Mouse (Mus musculus) liver, postnatal 0 days (tissue): ENCODE data around the gene Tmem131. TPM values are rescaled to one million over a fixed set of nuclear protein-coding genes. Genes with fewer than 3 reads are reported as not detected.
"Not testable (repeated sequence)": the region's sequence is repeated elsewhere in the genome, so short reads cannot be mapped to it uniquely, and the experiment has no call there.

ENCODE experiments used
- ATAC-seq: fragments of 200-750 bp; cut with Nextera tagmentation; 2 replicates; pipeline ENCODE4 v1.8.0; 2017; ENCODE audit warnings: mild to moderate bottlenecking, moderate library complexity
- DNase-seq: peaks from one replicate; pipeline ENCODE4 v3.0.0-alpha.2; 2016
- H3K27ac ChIP-seq: fragments of 300-500 bp; sonication (generic); 2 replicates; pipeline ENCODE4 v1.5.1; 2014; ENCODE audit warnings: antibody characterized with exemption, moderate library complexity, mild to moderate bottlenecking, low read depth
- H3K27me3 ChIP-seq: fragments of 300-500 bp; sonication (generic); 2 replicates; pipeline ENCODE4 v1.6.1; 2014; ENCODE audit warnings: low read length, control low read depth, mixed read lengths; ENCODE audit not compliant: insufficient read depth
- H3K36me3 ChIP-seq: fragments of 300-500 bp; sonication (generic); replicated peaks from 2 replicates; pipeline ENCODE4 v1.6.1; 2014; ENCODE audit warnings: mild to moderate bottlenecking, control low read depth, low read length, moderate library complexity, mixed read lengths; ENCODE audit not compliant: insufficient read depth
- H3K4me1 ChIP-seq: fragments of 300-500 bp; sonication (generic); 2 replicates; pipeline ENCODE4 v1.6.1; 2014; ENCODE audit warnings: antibody characterized with exemption, mild to moderate bottlenecking, control low read depth; ENCODE audit not compliant: insufficient read depth
- H3K4me2 ChIP-seq: fragments of 300-500 bp; sonication (generic); 2 replicates; pipeline ENCODE4 v1.6.1; 2014; ENCODE audit warnings: low read depth, mild to moderate bottlenecking, low read length, moderate library complexity, mixed read lengths
- H3K4me3 ChIP-seq: fragments of 300-500 bp; sonication (generic); 2 replicates; pipeline ENCODE4 v1.5.1; 2014; ENCODE audit warnings: low read depth, low read length
- H3K9ac ChIP-seq: fragments of 300-500 bp; sonication (generic); replicated peaks from 2 replicates; pipeline ENCODE4 v1.6.1; 2014; ENCODE audit warnings: mild to moderate bottlenecking, moderate library complexity
- H3K9me3 ChIP-seq: fragments of 300-500 bp; sonication (generic); 2 replicates; pipeline ENCODE4 v1.6.1; 2016; ENCODE audit warnings: mild to moderate bottlenecking, control low read depth, low read length, mixed read lengths
- CTCF ChIP-seq: sonication (generic); IDR thresholded peaks from 2 replicates; pipeline ENCODE4 v1.5.1; 2016; ENCODE audit warnings: antibody characterized with exemption, low read depth
- EP300 ChIP-seq: IDR thresholded peaks from 2 replicates; pipeline ENCODE4 v1.6.1; 2016; ENCODE audit warnings: antibody characterized with exemption, low read depth, mild to moderate bottlenecking
- WGBS: fragments of 180-500 bp; shearing (Covaris S2); extraction: QIAGEN DNeasy Blood & Tissue Kit; methylation state at CpG from one replicate; pipeline ENCODE4 v1.1.7; 2014; ENCODE audit not compliant: insufficient replicate concordance; 5-methylcytosine and 5-hydroxymethylcytosine counted together
- polyA plus RNA-seq: library from polyadenylated mRNA; unstranded; fragments of >200 nt; fragmentation: Nextera tagmentation; extraction: Ambion mirVana; gene quantifications from 2 replicates; pipeline ENCODE4 v1.2.1, GENCODE M21; 2015

The Tmem131 gene
- polyA plus RNA-seq, 1 experiment from 2014 or later: 6.1 TPM

DNA sequence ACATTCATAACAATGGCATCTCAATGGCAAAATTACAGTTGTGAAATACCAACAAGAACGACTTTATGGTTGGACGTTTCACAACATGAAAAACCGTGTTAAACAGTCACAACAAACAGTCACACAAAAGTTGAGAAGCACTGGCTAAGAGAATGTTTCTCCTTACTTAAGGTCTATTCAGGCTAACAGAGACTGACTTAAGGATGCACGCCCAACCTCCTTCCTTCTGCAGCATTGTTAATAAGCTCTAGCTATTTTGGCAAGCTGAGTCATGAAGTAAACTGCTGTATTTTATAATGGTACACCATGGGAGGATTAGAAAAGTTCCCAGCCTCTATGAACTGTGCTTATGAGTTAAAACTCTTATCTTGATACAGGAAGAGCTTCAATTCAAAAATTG lies 47.0 kb downstream of the Tmem131 start:
- H3K4me1 ChIP-seq: peaks cover 11% of the 10 kb centered on the region
- DNase-seq: no peak

DNA sequence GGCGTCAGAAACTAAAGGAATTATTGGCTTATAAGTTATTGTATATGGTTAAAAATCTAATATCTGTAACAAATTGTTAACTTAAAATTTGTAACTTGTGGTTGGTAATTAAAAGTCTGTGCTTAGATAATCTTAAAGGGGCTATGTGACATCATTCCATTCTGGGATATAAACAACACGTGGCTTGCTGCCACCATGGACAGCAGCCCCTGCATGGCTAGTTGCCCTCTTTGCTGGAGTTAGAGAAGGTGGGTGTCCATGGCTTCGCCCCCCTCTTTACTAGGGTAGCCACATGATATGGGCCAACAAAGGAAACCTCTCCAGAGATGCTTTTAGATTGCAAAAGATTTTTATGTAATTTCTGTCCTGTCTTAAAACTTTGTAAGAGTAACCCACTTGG lies 48.0 kb downstream of the Tmem131 start:
- ATAC-seq (no peak), DNase-seq (no peak)
- Histone ChIP-seq H3K27ac (no peak overlapping the region), H3K36me3 (no peaks in the 10 kb centered on the region), H3K9me3 (no peaks in the 10 kb centered on the region), H3K9ac (no peak overlapping the region), H3K4me2 (no peak overlapping the region), H3K27me3 (no peaks in the 10 kb centered on the region), H3K4me3 (no peak overlapping the region), H3K4me1 (peaks cover 14% of the 10 kb centered on the region)
- TF ChIP-seq EP300 (no peak), CTCF (no peak)
- 75% methylated on average over 3 of the region's 3 CpGs for WGBS

More for the DNA sequence above, 47.0 kb downstream of the Tmem131 start:
- Histone ChIP-seq H3K36me3 (no peaks in the 10 kb centered on the region), H3K9ac (no peak overlapping the region), H3K4me2 (no peak overlapping the region), H3K27ac (no peak overlapping the region), H3K27me3 (no peaks in the 10 kb centered on the region), H3K9me3 (no peaks in the 10 kb centered on the region), H3K4me3 (no peak overlapping the region)
- TF ChIP-seq CTCF (no peak), EP300 (no peak)
- ATAC-seq: no peak
- 71% methylated on average over 4 of the region's 4 CpGs for WGBS

- ATAC-seq: no peak
- Histone ChIP-seq H3K4me3 (no peak overlapping the region), H3K36me3 (no peaks in the 10 kb centered on the region), H3K4me2 (no peak overlapping the region), H3K9me3 (no peaks in the 10 kb centered on the region), H3K9ac (no peak overlapping the region), H3K4me1 (peaks cover 14% of the 10 kb centered on the region), H3K27me3 (no peaks in the 10 kb centered on the region), H3K27ac (no peak overlapping the region)
- TF ChIP-seq CTCF (no peak), EP300 (no peak)
- 73% methylated on average over 3 of the region's 3 CpGs for WGBS
- no peak for DNase-seq
These were observed 49.3 kb downstream of the Tmem131 start for GRCm38 (mm10) chr1:36894136-36894535.

DNA sequence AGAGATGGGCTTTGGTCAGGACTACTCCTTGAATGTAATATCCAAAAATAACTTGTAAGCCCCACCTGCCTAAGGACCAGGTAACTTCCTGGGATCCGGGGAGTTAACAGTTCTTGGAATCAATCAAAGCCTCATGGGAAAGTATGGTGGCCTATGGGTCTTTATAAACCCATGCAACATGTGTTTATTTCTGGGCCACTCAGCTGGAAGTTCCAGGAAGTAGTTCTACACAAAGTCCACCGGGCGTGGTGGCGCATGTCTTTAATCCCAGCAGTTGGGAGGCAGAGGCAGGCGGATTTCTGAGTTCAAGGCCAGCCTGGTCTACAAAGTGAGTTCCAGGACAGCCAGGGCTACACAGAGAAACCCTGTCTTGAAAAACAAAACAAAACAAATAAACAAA lies 49.7 kb downstream of the Tmem131 start:
- peaks cover 14% of the 10 kb centered on the region for H3K4me1 ChIP-seq
- H3K36me3 ChIP-seq, H3K9ac ChIP-seq, H3K27me3 ChIP-seq, H3K27ac ChIP-seq, ATAC-seq, H3K9me3 ChIP-seq, H3K4me2 ChIP-seq, H3K4me3 ChIP-seq, DNase-seq: not testable (repeated sequence)
- 90% methylated on average over 5 of the region's 5 CpGs for WGBS

DNA sequence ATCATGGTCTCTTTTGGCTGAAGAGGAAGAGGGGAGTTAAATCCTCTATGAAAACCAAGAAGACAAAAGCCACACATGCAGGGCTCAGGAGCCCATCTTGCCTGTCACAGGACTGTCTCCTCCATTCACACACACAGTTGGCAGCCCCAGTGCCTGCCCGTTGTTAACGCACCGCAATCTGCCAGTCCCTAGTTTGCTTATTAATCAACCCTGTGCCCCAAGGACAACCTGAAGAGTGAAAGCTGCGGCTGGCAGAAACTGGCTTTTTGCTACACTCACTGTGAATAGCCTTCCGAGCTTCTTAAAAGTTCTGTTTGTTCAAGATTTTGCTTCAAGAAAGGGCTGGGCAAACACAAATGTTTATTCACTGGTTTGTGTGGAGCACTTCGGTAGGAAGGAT lies 50.3 kb downstream of the Tmem131 start:
- H3K27me3 ChIP-seq: no peaks in the 10 kb centered on the region
- H3K9ac ChIP-seq: no peak overlapping the region
- H3K4me3 ChIP-seq: no peak overlapping the region
- no peak for TF ChIP-seq CTCF
- TF ChIP-seq EP300: no peak
- no peaks in the 10 kb centered on the region; the same call in 1 of the 2 replicates for H3K36me3 ChIP-seq
- peaks cover 14% of the 10 kb centered on the region for H3K4me1 ChIP-seq
- 79% methylated on average over 6 of the region's 6 CpGs for WGBS
- H3K4me2 ChIP-seq: no peak overlapping the region
- no peak for ATAC-seq
- DNase-seq: no peak
- H3K9me3 ChIP-seq: no peaks in the 10 kb centered on the region
- no peak overlapping the region for H3K27ac ChIP-seq

- Histone ChIP-seq H3K9me3 (no peaks in the 10 kb centered on the region), H3K27ac (no peak overlapping the region), H3K4me1 (peaks cover 14% of the 10 kb centered on the region), H3K4me2 (no peak overlapping the region), H3K9ac (no peak overlapping the region), H3K27me3 (no peaks in the 10 kb centered on the region), H3K4me3 (no peak overlapping the region), H3K36me3 (no peaks in the 10 kb centered on the region; the same call in 1 of the 2 replicates)
- DNase-seq: no peak
- TF ChIP-seq EP300 (no peak), CTCF (no peak)
- ATAC-seq: no peak
- 65% methylated on average over 3 of the region's 3 CpGs for WGBS
These were observed 51.0 kb downstream of the Tmem131 start for GRCm38 (mm10) chr1:36892461-36892860.

DNA sequence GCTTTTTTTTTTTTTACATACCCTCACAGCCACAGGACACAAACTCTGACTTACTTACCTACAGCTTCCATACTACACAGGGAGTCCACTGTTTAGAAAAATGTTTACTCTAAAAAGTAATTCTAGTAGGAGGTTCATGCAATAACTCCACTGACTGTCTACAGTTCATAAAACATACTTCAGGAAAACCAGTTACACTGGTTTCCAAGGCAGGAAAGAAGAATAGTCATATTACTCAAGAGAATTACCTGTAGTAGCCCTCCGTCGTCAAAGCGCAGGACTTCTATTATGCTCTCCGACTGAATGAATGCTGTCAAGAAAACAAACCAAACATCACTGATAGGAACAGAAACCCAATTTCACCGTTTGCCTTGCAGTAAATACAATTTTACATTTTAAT lies 54.5 kb downstream of the Tmem131 start:
- Histone ChIP-seq H3K9me3 (no peaks in the 10 kb centered on the region), H3K27ac (no peak overlapping the region), H3K4me2 (no peak overlapping the region), H3K27me3 (no peaks in the 10 kb centered on the region), H3K9ac (no peak overlapping the region), H3K4me1 (peaks cover 12% of the 10 kb centered on the region), H3K36me3 (peaks cover 18% of the 10 kb centered on the region), H3K4me3 (no peak overlapping the region)
- no peak for DNase-seq
- no peak for ATAC-seq
- 90% methylated on average over 5 of the region's 5 CpGs for WGBS
- TF ChIP-seq CTCF (no peak), EP300 (no peak)
